Mouse (Mus musculus): ENCODE measurements around the gene Cadm2.

DNA sequence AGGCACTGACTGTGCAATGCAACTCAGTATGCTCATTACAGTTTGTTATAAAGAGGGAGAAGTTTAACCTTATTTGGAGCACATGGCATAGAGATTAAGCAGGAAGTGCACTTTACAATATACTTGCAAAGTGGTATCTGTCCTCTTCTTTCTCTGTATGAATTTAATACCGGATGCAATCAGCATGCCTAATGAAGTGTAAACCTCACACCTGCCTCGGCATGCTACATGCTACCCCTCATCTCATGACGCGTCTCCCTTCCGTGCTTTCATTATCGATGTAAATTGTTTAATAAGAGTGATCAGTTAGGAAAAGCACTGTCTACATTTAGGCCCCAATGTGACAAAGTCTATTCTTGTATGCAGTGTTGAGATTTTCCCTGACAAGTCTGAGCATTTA, 633.0 kb downstream of the Cadm2 start:
- no peak for TF ChIP-seq CTCF (IDR thresholded peaks at IDR 0.05; ENCODE audit: extremely low read depth, insufficient read depth, insufficient read length, insufficient replicate concordance)
- no peak for TF ChIP-seq POLR2A (IDR thresholded peaks at IDR 0.05; ENCODE audit: low read depth, low read length)
